Mouse (Mus musculus): Measurements from ENCODE around the gene Fgfr2.

Fgfr2 gene

GRCm38 (mm10) chr7:132824346-132825022, 298.7 kb downstream of the Fgfr2 start:
- TF ChIP-seq CTCF (conservative IDR thresholded peaks at IDR 0.05; ENCODE audit: low read length), result no peak
- no peak for TF ChIP-seq NANOG (IDR thresholded peaks at IDR 0.05; ENCODE audit: borderline replicate concordance, low read length)
- no peak for TF ChIP-seq POU5F1 (IDR thresholded peaks at IDR 0.05; ENCODE audit: borderline replicate concordance, low read length)
- no peaks in the 10 kb centered on the region for H3K9me3 ChIP-seq (ENCODE audit: low read length)

GRCm38 (mm10) chr7:132823832-132824231, 299.3 kb downstream of the Fgfr2 start:
- peaks cover 2% of the 10 kb centered on the region; the same call in 1 of the 2 replicates for H3K36me3 ChIP-seq (ENCODE audit: insufficient read depth, low read length)
- H3K4me1 ChIP-seq (replicated peaks; ENCODE audit: low read depth, low read length), result peaks cover 13% of the 10 kb centered on the region
- H3K27me3 ChIP-seq (ENCODE audit: insufficient read depth, low read length), result no peaks in the 10 kb centered on the region
- TF ChIP-seq POU5F1 (IDR thresholded peaks at IDR 0.05; ENCODE audit: borderline replicate concordance, low read length) (no peak), CTCF (conservative IDR thresholded peaks at IDR 0.05; ENCODE audit: low read length) (no peak), NANOG (IDR thresholded peaks at IDR 0.05; ENCODE audit: borderline replicate concordance, low read length) (no peak)
- no peak overlapping the region for H3K4me3 ChIP-seq (replicated peaks; ENCODE audit: low read length)
- H3K9me3 ChIP-seq (ENCODE audit: low read length), result no peaks in the 10 kb centered on the region

More at GRCm38 (mm10) chr7:132824346-132825022, 298.7 kb downstream of the Fgfr2 start:
- Histone ChIP-seq H3K4me3 (replicated peaks; ENCODE audit: low read length) (no peak overlapping the region), H3K36me3 (ENCODE audit: insufficient read depth, low read length) (peaks cover 2% of the 10 kb centered on the region; the same call in 1 of the 2 replicates), H3K27me3 (ENCODE audit: insufficient read depth, low read length) (no peaks in the 10 kb centered on the region), H3K4me1 (replicated peaks; ENCODE audit: low read depth, low read length) (peaks cover 13% of the 10 kb centered on the region)

- H3K9me3 ChIP-seq (ENCODE audit: low read length), result no peaks in the 10 kb centered on the region
- H3K4me3 ChIP-seq (replicated peaks; ENCODE audit: low read length), result no peak overlapping the region
- peaks cover 13% of the 10 kb centered on the region for H3K4me1 ChIP-seq (replicated peaks; ENCODE audit: low read depth, low read length)
- TF ChIP-seq CTCF (conservative IDR thresholded peaks at IDR 0.05; ENCODE audit: low read length), result no peak
- TF ChIP-seq POU5F1 (IDR thresholded peaks at IDR 0.05; ENCODE audit: borderline replicate concordance, low read length), result no peak
- TF ChIP-seq NANOG (IDR thresholded peaks at IDR 0.05; ENCODE audit: borderline replicate concordance, low read length), result no peak
- H3K36me3 ChIP-seq (ENCODE audit: insufficient read depth, low read length), result no peaks in the 10 kb centered on the region
- H3K27me3 ChIP-seq (ENCODE audit: insufficient read depth, low read length), result peaks cover 5% of the 10 kb centered on the region
These were observed 302.5 kb downstream of the Fgfr2 start for GRCm38 (mm10) chr7:132820692-132821091.

- Histone ChIP-seq H3K36me3 (ENCODE audit: insufficient read depth, low read length) (no peaks in the 10 kb centered on the region), H3K27me3 (ENCODE audit: insufficient read depth, low read length) (peaks cover 37% of the 10 kb centered on the region), H3K4me1 (replicated peaks; ENCODE audit: low read depth, low read length) (peaks cover 13% of the 10 kb centered on the region), H3K9me3 (ENCODE audit: low read length) (no peaks in the 10 kb centered on the region), H3K4me3 (replicated peaks; ENCODE audit: low read length) (no peak overlapping the region)
- TF ChIP-seq CTCF (conservative IDR thresholded peaks at IDR 0.05; ENCODE audit: low read length) (no peak), NANOG (IDR thresholded peaks at IDR 0.05; ENCODE audit: borderline replicate concordance, low read length) (no peak), POU5F1 (IDR thresholded peaks at IDR 0.05; ENCODE audit: borderline replicate concordance, low read length) (no peak)
These were observed 306.1 kb downstream of the Fgfr2 start for GRCm38 (mm10) chr7:132817056-132817455.

GRCm38 (mm10) chr7:132816528-132816927, 306.6 kb downstream of the Fgfr2 start:
- H3K36me3 ChIP-seq (ENCODE audit: insufficient read depth, low read length), result no peaks in the 10 kb centered on the region
- peaks cover 18% of the 10 kb centered on the region for H3K4me1 ChIP-seq (replicated peaks; ENCODE audit: low read depth, low read length)
- no peak overlapping the region for H3K4me3 ChIP-seq (replicated peaks; ENCODE audit: low read length)
- peaks cover 43% of the 10 kb centered on the region for H3K27me3 ChIP-seq (ENCODE audit: insufficient read depth, low read length)
- H3K9me3 ChIP-seq (ENCODE audit: low read length), result no peaks in the 10 kb centered on the region
- TF ChIP-seq NANOG (IDR thresholded peaks at IDR 0.05; ENCODE audit: borderline replicate concordance, low read length) (no peak), CTCF (conservative IDR thresholded peaks at IDR 0.05; ENCODE audit: low read length) (no peak), POU5F1 (IDR thresholded peaks at IDR 0.05; ENCODE audit: borderline replicate concordance, low read length) (no peak)

GRCm38 (mm10) chr7:132815081-132815480, 308.1 kb downstream of the Fgfr2 start:
- Histone ChIP-seq H3K4me3 (replicated peaks; ENCODE audit: low read length) (no peak overlapping the region), H3K36me3 (ENCODE audit: insufficient read depth, low read length) (no peaks in the 10 kb centered on the region), H3K4me1 (replicated peaks; ENCODE audit: low read depth, low read length) (peaks cover 32% of the 10 kb centered on the region), H3K9me3 (ENCODE audit: low read length) (no peaks in the 10 kb centered on the region), H3K27me3 (ENCODE audit: insufficient read depth, low read length) (peaks cover 46% of the 10 kb centered on the region)
- TF ChIP-seq POU5F1 (IDR thresholded peaks at IDR 0.05; ENCODE audit: borderline replicate concordance, low read length), result no peak
- no peak for TF ChIP-seq CTCF (conservative IDR thresholded peaks at IDR 0.05; ENCODE audit: low read length)
- no peak for TF ChIP-seq NANOG (IDR thresholded peaks at IDR 0.05; ENCODE audit: borderline replicate concordance, low read length)

- H3K4me3 ChIP-seq (replicated peaks; ENCODE audit: low read length), result peak overlapping the region; percentile 85
- H3K9me3 ChIP-seq (ENCODE audit: low read length), result no peaks in the 10 kb centered on the region
- H3K4me1 ChIP-seq (replicated peaks; ENCODE audit: low read depth, low read length), result peaks cover 42% of the 10 kb centered on the region
- no peaks in the 10 kb centered on the region for H3K36me3 ChIP-seq (ENCODE audit: insufficient read depth, low read length)
- peaks cover 46% of the 10 kb centered on the region for H3K27me3 ChIP-seq (ENCODE audit: insufficient read depth, low read length)
- TF ChIP-seq CTCF (conservative IDR thresholded peaks at IDR 0.05; ENCODE audit: low read length) (no peak), POU5F1 (IDR thresholded peaks at IDR 0.05; ENCODE audit: borderline replicate concordance, low read length) (no peak), NANOG (IDR thresholded peaks at IDR 0.05; ENCODE audit: borderline replicate concordance, low read length) (no peak)
These were observed 309.1 kb downstream of the Fgfr2 start for GRCm38 (mm10) chr7:132814089-132814450.

GRCm38 (mm10) chr7:132813416-132814088, 309.6 kb downstream of the Fgfr2 start, which contains the start of gene Fam53b:
TSS of gene Fam53b (minus strand) at chr7:132813886.
- Histone ChIP-seq H3K36me3 (ENCODE audit: insufficient read depth, low read length) (no peaks in the 10 kb centered on the region), H3K27me3 (ENCODE audit: insufficient read depth, low read length) (peaks cover 46% of the 10 kb centered on the region)
- no peak for TF ChIP-seq NANOG (IDR thresholded peaks at IDR 0.05; ENCODE audit: borderline replicate concordance, low read length)
- TF ChIP-seq POU5F1 (IDR thresholded peaks at IDR 0.05; ENCODE audit: borderline replicate concordance, low read length), result no peak
- no peak for TF ChIP-seq CTCF (conservative IDR thresholded peaks at IDR 0.05; ENCODE audit: low read length)

More at GRCm38 (mm10) chr7:132813416-132814088, 309.6 kb downstream of the Fgfr2 start, which contains the start of gene Fam53b:
- Histone ChIP-seq H3K9me3 (ENCODE audit: low read length) (no peaks in the 10 kb centered on the region), H3K4me3 (replicated peaks; ENCODE audit: low read length) (peak within 1 kb of the TSS; percentile 85), H3K4me1 (replicated peaks; ENCODE audit: low read depth, low read length) (peaks cover 47% of the 10 kb centered on the region)

All from E14TG2a.4 (cell line).